Mouse (Mus musculus) MEL (cell line): ENCODE measurements around the gene Gm6525.

ENCODE experiments used
- CTCF ChIP-seq, 3 experiments: IDR thresholded peaks in 2 of 3; conservative IDR thresholded peaks in 1 of 3; 2 replicates each; pipeline ENCODE4 v1.5.1; 2011 to 2012; ENCODE audit warnings: low read length in 3 of 3, low read depth in 2 of 3, mild to moderate bottlenecking in 2 of 3, improper control_type of control experiment in 1 of 3, inconsistent platforms in 1 of 3, mixed read lengths in 1 of 3, moderate library complexity in 1 of 3; ENCODE audit not compliant: control insufficient read depth in 1 of 3, insufficient read depth in 1 of 3, poor library complexity in 1 of 3, severe bottlenecking in 1 of 3
- GABPA ChIP-seq: IDR thresholded peaks from 2 replicates; pipeline ENCODE4 v1.6.1; 2012; ENCODE audit warnings: low read depth, mild to moderate bottlenecking, inconsistent platforms, low read length, improper control_type of control experiment, moderate library complexity
- HCFC1 ChIP-seq: IDR thresholded peaks from 2 replicates; pipeline ENCODE4 v1.6.1; 2012; ENCODE audit warnings: low read depth, mild to moderate bottlenecking, inconsistent platforms, low read length, improper control_type of control experiment, moderate library complexity
- POLR2A ChIP-seq, 2 experiments: IDR thresholded peaks; 2 replicates each; pipeline ENCODE4 v1.6.1; 2011 to 2012; ENCODE audit warnings: low read length in 2 of 2, mild to moderate bottlenecking in 2 of 2, control low read depth in 1 of 2, improper control_type of control experiment in 1 of 2, low read depth in 1 of 2, moderate library complexity in 1 of 2; ENCODE audit not compliant: control insufficient read depth in 1 of 2, insufficient read depth in 1 of 2, poor library complexity in 1 of 2
- SIN3A ChIP-seq: IDR thresholded peaks from 2 replicates; pipeline ENCODE4 v1.6.1; 2012; ENCODE audit warnings: low read length, improper control_type of control experiment, inconsistent platforms
- SMC3 ChIP-seq: IDR thresholded peaks from 2 replicates; pipeline ENCODE4 v1.6.1; 2011; ENCODE audit warnings: low read depth, low read length, improper control_type of control experiment
- ZC3H11A ChIP-seq: IDR thresholded peaks from 2 replicates; pipeline ENCODE4 v1.6.1; 2012; ENCODE audit warnings: low read depth, mild to moderate bottlenecking, inconsistent platforms, low read length, improper control_type of control experiment

- TF ChIP-seq POLR2A (IDR thresholded peaks at IDR 0.05; ENCODE audit: control insufficient read depth in 1 of 2, insufficient read depth in 1 of 2, low read depth in 1 of 2, low read length in 2 of 2, poor library complexity in 1 of 2), result no peak
- TF ChIP-seq CTCF (IDR thresholded peaks at IDR 0.05 in 2 of 3, conservative IDR thresholded peaks at IDR 0.05 in 1 of 3; ENCODE audit: control insufficient read depth in 1 of 3, insufficient read depth in 1 of 3, low read depth in 2 of 3, low read length in 3 of 3, poor library complexity in 1 of 3, severe bottlenecking in 1 of 3), result peak in 2 of 3 experiments; percentile 14 to 41; a peak in 2 of 6 replicates
- no peak for TF ChIP-seq HCFC1
- TF ChIP-seq SMC3, result peak; percentile 36
- no peak for TF ChIP-seq ZC3H11A
- TF ChIP-seq SIN3A, result no peak
- TF ChIP-seq GABPA, result no peak
These were observed 4.4 kb upstream of the Gm6525 start for GRCm38 (mm10) chr3:84169393-84170005.
